Mouse (Mus musculus) Patski (cell line): ENCODE data around the gene Car1. TPM values are rescaled to one million over a fixed set of nuclear protein-coding genes. Genes with fewer than 3 reads are reported as not detected.

Experiments used
- ATAC-seq: fragments of 100-300 bp; one replicate; pipeline ENCODE4 v1.8.0; 2021
- CTCF ChIA-PET: fragments of 350-600 bp; sonication (Branson Sonifier 250); formaldehyde crosslinking; loops from one replicate; lab custom pipeline; 2022; ENCODE audit warnings: inconsistent platforms; lab: Charles Lee
- POLR2A ChIA-PET: fragments of 350-600 bp; sonication (Branson Sonifier 250); formaldehyde crosslinking; loops from one replicate; lab custom pipeline; 2022; ENCODE audit warnings: antibody characterized with exemption, inconsistent platforms; lab: Charles Lee
- DNase-seq: peaks from one replicate; pipeline ENCODE4 v3.0.0-alpha.2; 2011; ENCODE audit warnings: low read depth, low spot score
- H3K27me3 ChIP-seq: fragments of 371-371 bp; one replicate; pipeline ENCODE4 v1.5.1; 2021
- CTCF ChIP-seq: fragments of 100-300 bp; IDR thresholded peaks from one replicate; pipeline ENCODE4 v1.5.1; 2021
- in situ Hi-C: fragments of 300-500 bp; cut with MboI; formaldehyde crosslinking; loops from 3 replicates; pipeline ENCODE4 v1.11.1; 2018; ENCODE audit warnings: low pct_unique_long_range_greater_than_20kb, mixed read lengths
- polyA plus RNA-seq: library from polyadenylated mRNA; unstranded; gene quantifications from one replicate; pipeline ENCODE4 v1.2.3, GENCODE M21; 2021

Gene Car1
- not detected for polyA plus RNA-seq

GRCm38 (mm10) chr3:14808211-14808610 is at the start of gene Car1:
TSS of gene Car1 (minus strand) at chr3:14808368.
- in situ Hi-C loops = no loop called here
- TF ChIP-seq CTCF = no peak
- H3K27me3 ChIP-seq = peaks cover 29% of the 10 kb centered on the region
- ATAC-seq = no peak
- no peak for DNase-seq
- CTCF ChIA-PET = interaction anchor here (1.2 kb wide), 1 partner anchor 19 kb away, joined by 3 read pairs; no protein-coding TSS in a partner anchor
- POLR2A ChIA-PET = no interaction called here

DNA sequence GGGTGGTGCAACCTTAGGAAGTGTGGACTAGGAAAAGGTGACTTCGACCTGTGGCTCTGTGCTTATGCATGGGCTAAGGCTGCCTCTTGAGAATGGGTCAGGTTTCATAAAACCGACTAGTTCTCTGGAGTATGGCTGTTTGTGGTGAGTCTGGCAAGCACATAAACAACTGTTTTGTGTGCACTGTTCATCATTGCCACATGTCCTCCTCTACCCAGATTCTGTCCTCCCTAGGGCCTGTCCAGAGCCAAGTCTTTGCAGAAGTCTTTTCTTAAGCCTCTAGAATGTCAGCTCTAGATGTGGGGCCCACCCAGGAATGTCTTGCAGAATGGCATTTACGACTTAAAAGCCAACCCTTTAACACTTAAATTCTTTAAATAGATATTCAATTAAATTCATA is 49.7 kb upstream of the Car1 start:
- CTCF ChIA-PET = interaction anchor here (1.0 to 1.6 kb wide), 6 partner anchors 8 to 407 kb away, joined by 3 to 5 read pairs (median 4); no protein-coding TSS in a partner anchor
- H3K27me3 ChIP-seq = peaks cover 18% of the 10 kb centered on the region

GRCm38 (mm10) chr3:14854446-14854845 is 46.3 kb upstream of the Car1 start:
- ChIA-PET CTCF (interaction anchor here (1.5 kb wide), 1 partner anchor 10 kb away, joined by 6 read pairs; no protein-coding TSS in a partner anchor), POLR2A (no interaction called here)
- DNase-seq (no peak), ATAC-seq (peak; percentile 31)
- peaks cover 30% of the 10 kb centered on the region for H3K27me3 ChIP-seq
- no peak for TF ChIP-seq CTCF
- in situ Hi-C loops = loop anchor here (25.0 kb wide), 1 partner anchor 1183 kb away; no protein-coding TSS in a partner anchor

More for the DNA sequence above, 49.7 kb upstream of the Car1 start:
- ATAC-seq (no peak), DNase-seq (no peak)
- in situ Hi-C loops = loop anchor here (25.0 kb wide), 1 partner anchor 1179 kb away; no protein-coding TSS in a partner anchor
- POLR2A ChIA-PET = no interaction called here
- no peak for TF ChIP-seq CTCF

GRCm38 (mm10) chr3:14853966-14854365 is 45.8 kb upstream of the Car1 start:
- DNase-seq = no peak
- ATAC-seq = no peak
- H3K27me3 ChIP-seq = peaks cover 31% of the 10 kb centered on the region
- POLR2A ChIA-PET = no interaction called here
- CTCF ChIA-PET = interaction anchor here (1.5 kb wide), 1 partner anchor 10 kb away, joined by 6 read pairs; no protein-coding TSS in a partner anchor
- no peak for TF ChIP-seq CTCF
- in situ Hi-C loops = loop anchor here (25.0 kb wide), 1 partner anchor 1183 kb away; no protein-coding TSS in a partner anchor

GRCm38 (mm10) chr3:14848587-14849254 is 40.6 kb upstream of the Car1 start:
- TF ChIP-seq CTCF = no peak
- peaks cover 18% of the 10 kb centered on the region for H3K27me3 ChIP-seq
- in situ Hi-C loops = no loop called here
- DNase-seq (no peak), ATAC-seq (no peak)
- ChIA-PET POLR2A (no interaction called here), CTCF (no interaction called here)

DNA sequence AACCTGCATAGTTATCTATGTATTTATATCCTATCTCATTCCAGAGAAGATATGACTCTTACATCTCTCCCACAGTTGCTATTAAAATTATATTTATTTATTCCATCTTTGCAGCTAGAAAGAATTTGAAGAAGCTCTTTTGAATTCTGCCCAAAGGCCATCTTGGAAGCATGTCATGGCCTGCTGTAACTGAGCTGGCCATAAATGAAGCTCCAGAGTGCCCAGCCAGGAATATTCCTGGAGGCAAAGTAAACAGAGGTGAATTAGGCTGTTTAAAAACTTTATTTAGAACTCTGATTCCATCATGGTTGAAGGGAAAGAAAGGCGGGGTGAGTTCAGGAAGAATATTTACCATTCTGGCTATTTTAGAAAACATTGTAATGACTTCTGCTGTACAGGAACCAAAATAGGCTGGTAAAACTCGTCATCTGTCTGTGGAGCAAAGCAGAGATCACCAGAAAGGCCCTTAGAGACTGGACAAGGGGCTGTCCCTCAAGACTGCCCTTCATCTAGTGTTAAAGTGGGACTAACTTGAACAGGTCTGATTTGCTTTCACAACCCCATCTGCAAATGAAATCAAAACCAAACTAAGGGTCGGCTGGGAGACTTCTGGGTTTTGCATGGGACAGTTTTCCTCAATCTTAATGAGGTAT is 31.4 kb upstream of the Car1 start:
- no peak for ATAC-seq
- in situ Hi-C loops = no loop called here
- TF ChIP-seq CTCF = no peak
- DNase-seq = no peak
- POLR2A ChIA-PET = no interaction called here
- peaks cover 12% of the 10 kb centered on the region for H3K27me3 ChIP-seq
- CTCF ChIA-PET = no interaction called here

GRCm38 (mm10) chr3:14838936-14839335 is 30.8 kb upstream of the Car1 start:
- CTCF ChIA-PET = no interaction called here
- POLR2A ChIA-PET = no interaction called here

DNA sequence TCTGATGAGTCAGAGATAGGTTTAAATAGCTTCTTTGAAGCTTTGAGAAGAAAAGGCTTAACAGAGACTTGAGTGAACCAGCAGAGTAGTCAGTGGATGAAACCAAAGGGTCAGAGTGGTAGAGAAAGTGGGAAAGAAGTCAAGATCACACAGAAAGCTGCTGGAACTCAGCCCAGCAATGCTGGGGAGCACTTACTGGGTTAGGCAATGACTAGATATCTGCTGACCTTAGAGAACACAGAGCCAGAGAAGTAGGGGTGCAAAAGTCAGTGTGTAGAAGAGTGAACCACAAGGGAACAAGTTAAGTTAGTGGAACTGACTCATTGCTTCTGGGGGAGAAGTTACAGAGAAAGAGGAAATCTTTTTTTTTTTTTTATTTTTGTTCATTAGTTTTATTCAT is 24.6 kb upstream of the Car1 start:
- no peak for DNase-seq
- CTCF ChIA-PET = interaction anchor here (1.0 to 1.4 kb wide), 2 partner anchors 17 to 18 kb away, joined by 3 to 4 read pairs; no protein-coding TSS in a partner anchor
- in situ Hi-C loops = no loop called here
- peaks cover 8% of the 10 kb centered on the region for H3K27me3 ChIP-seq
- no peak for TF ChIP-seq CTCF
- no peak for ATAC-seq
- POLR2A ChIA-PET = interaction anchor here (0.7 kb wide), 1 partner anchor 20 kb away, joined by 3 read pairs; no protein-coding TSS in a partner anchor

More at GRCm38 (mm10) chr3:14838936-14839335, 30.8 kb upstream of the Car1 start:
- H3K27me3 ChIP-seq = peaks cover 11% of the 10 kb centered on the region
- DNase-seq (no peak), ATAC-seq (no peak)
- in situ Hi-C loops = no loop called here
- TF ChIP-seq CTCF = no peak

GRCm38 (mm10) chr3:14831219-14831835 is 23.2 kb upstream of the Car1 start:
- peaks cover 9% of the 10 kb centered on the region for H3K27me3 ChIP-seq
- DNase-seq (no peak), ATAC-seq (no peak)
- POLR2A ChIA-PET = no interaction called here
- TF ChIP-seq CTCF = no peak
- CTCF ChIA-PET = interaction anchor here (1.4 to 1.7 kb wide), 2 partner anchors 19 to 24 kb away, joined by 3 to 4 read pairs; no protein-coding TSS in a partner anchor
- in situ Hi-C loops = no loop called here

GRCm38 (mm10) chr3:14828896-14829295 is 20.7 kb upstream of the Car1 start:
- no peak for TF ChIP-seq CTCF
- CTCF ChIA-PET = no interaction called here
- H3K27me3 ChIP-seq = peaks cover 11% of the 10 kb centered on the region
- no peak for ATAC-seq
- DNase-seq = no peak
- POLR2A ChIA-PET = no interaction called here
- in situ Hi-C loops = no loop called here
